ENCODE assay signal across 14 mouse cellular contexts in genomic region chrX:7993068-7993735, GRCm38 (mm10). TPM values are rescaled to one million over a fixed set of nuclear protein-coding genes. Genes with fewer than 3 reads are reported as not detected.
DNase-seq lines count a peak whose midpoint lies in the region; ATAC-seq and TF ChIP-seq lines count a peak whose summit lies in the region.
"Had no signal": no experiment of that assay in that cellular context is flagged by ENCODE, and none has a peak within 500 bp of the region (broad histone marks: within the 10 kb centered on the region; RNA-seq: fewer than 3 reads in every experiment).

No protein-coding gene starts in this region.

- WGBS in stomach, embryonic 15.5 days, result 58% methylated on average over 10 of the region's 10 CpGs
- WGBS in stomach, postnatal 0 days, result 67% methylated on average over 10 of the region's 10 CpGs

- H3K27ac ChIP-seq in stomach, embryonic 15.5 days, result no peak overlapping the region
- no peak overlapping the region for H3K27ac ChIP-seq in stomach, postnatal 0 days (replicated peaks)
- H3K27ac ChIP-seq: limb, embryonic 10.5 days had no signal

- no peaks in the 10 kb centered on the region for H3K36me3 ChIP-seq in stomach, embryonic 15.5 days
- no peaks in the 10 kb centered on the region for H3K36me3 ChIP-seq in stomach, postnatal 0 days (ENCODE audit: control insufficient read depth, insufficient read depth, low read length)
- H3K36me3 ChIP-seq: limb, embryonic 10.5 days had no signal

- no peaks in the 10 kb centered on the region for H3K4me1 ChIP-seq in stomach, embryonic 15.5 days
- no peaks in the 10 kb centered on the region for H3K4me1 ChIP-seq in stomach, postnatal 0 days (replicated peaks; ENCODE audit: control insufficient read depth, insufficient read depth)
- H3K4me1 ChIP-seq: limb, embryonic 10.5 days had no signal

- no peak overlapping the region for H3K4me3 ChIP-seq in stomach, embryonic 15.5 days (replicated peaks)
- no peak overlapping the region for H3K4me3 ChIP-seq in stomach, postnatal 0 days (ENCODE audit: low read depth, low read length)
- H3K4me3 ChIP-seq: limb, embryonic 10.5 days had no signal

- H3K9me3 ChIP-seq in stomach, embryonic 15.5 days, result no peaks in the 10 kb centered on the region
- H3K9me3 ChIP-seq in stomach, postnatal 0 days (ENCODE audit: control insufficient read depth, low read length), result no peaks in the 10 kb centered on the region
- H3K9me3 ChIP-seq: limb, embryonic 10.5 days had no signal

- no peak overlapping the region for H3K4me2 ChIP-seq in stomach, embryonic 15.5 days
- H3K4me2 ChIP-seq in stomach, postnatal 0 days (replicated peaks; ENCODE audit: low read depth), result no peak overlapping the region

- TF ChIP-seq EP300 in stomach, postnatal 0 days (optimal IDR thresholded peaks at IDR 0.05), result no peak

- peak; percentile 86 for ATAC-seq in stomach, embryonic 15.5 days (ENCODE audit: insufficient read depth, low FRiP score, low read depth)
- ATAC-seq in stomach, postnatal 0 days (ENCODE audit: low FRiP score, low TSS enrichment), result no peak
- peak; percentile 91 for ATAC-seq in erythroblast, adult 5-6 weeks (replicated peaks; ENCODE audit: low FRiP score, poor library complexity, severe bottlenecking)

- no peak for TF ChIP-seq CTCF in stomach, postnatal 0 days (IDR thresholded peaks at IDR 0.05; ENCODE audit: low read depth)

- no peaks in the 10 kb centered on the region for H3K27me3 ChIP-seq in stomach, embryonic 15.5 days (replicated peaks)
- H3K27me3 ChIP-seq in stomach, postnatal 0 days (ENCODE audit: control insufficient read depth, insufficient read depth, low read length), result no peaks in the 10 kb centered on the region

- DNase-seq in stomach, postnatal 0 days (ENCODE audit: low spot score), result no peak
- peak; percentile 11 to 50 for DNase-seq in kidney, postnatal 4 days
- DNase-seq in right cerebral cortex, postnatal 25 days, result no peak
- no peak for DNase-seq in layer of hippocampus, adult 8-10 months (ENCODE audit: low spot score in 2 of 2)
- DNase-seq in frontal cortex, postnatal 10 days (ENCODE audit: low spot score in 2 of 2), result no peak
- DNase-seq: adrenal gland, postnatal 10 days; cerebellum, adult 9-10 months; gastrocnemius, postnatal 36 days had no signal

- no peak overlapping the region for H3K9ac ChIP-seq in stomach, embryonic 15.5 days
- H3K9ac ChIP-seq in stomach, postnatal 0 days (ENCODE audit: low read length), result no peak overlapping the region

RNA-seq across cellular contexts. Expression of gene Gata1, which starts 15.3 kb away (rescaled TPM):
- 4.2 and 9.7 TPM in 2 replicates for polyA plus RNA-seq in stomach, embryonic 15.5 days (2015; fragmentation: Nextera tagmentation; extraction: Ambion mirVana)
- 0.07 and 0.28 TPM in 2 replicates for polyA plus RNA-seq in stomach, postnatal 0 days (2015; fragmentation: Nextera tagmentation; extraction: Ambion mirVana)
- total RNA-seq in erythroblast, adult 5-6 weeks (2015; ENCODE audit: low replicate concordance), result 45.1 and 78.6 TPM in 2 replicates
- 29.3 and 49.9 TPM in 2 replicates for total RNA-seq in erythroblast, adult 5-6 weeks (2017; ENCODE audit: low replicate concordance)
- total RNA-seq in layer of hippocampus, adult 8-10 months (2022), result not detected
- total RNA-seq: gastrocnemius, postnatal 36 days had no signal

RNA-seq across cellular contexts. Expression of gene Glod5, which starts 25.1 kb away (rescaled TPM):
- polyA plus RNA-seq in stomach, embryonic 15.5 days (2015; fragmentation: Nextera tagmentation; extraction: Ambion mirVana), result 1.2 and 1.3 TPM in 2 replicates
- polyA plus RNA-seq in stomach, postnatal 0 days (2015; fragmentation: Nextera tagmentation; extraction: Ambion mirVana), result 6.0 and 7.5 TPM in 2 replicates
- not detected in 2 replicates for total RNA-seq in erythroblast, adult 5-6 weeks (2015; ENCODE audit: low replicate concordance)
- not detected in 2 replicates for total RNA-seq in erythroblast, adult 5-6 weeks (2017; ENCODE audit: low replicate concordance)
- total RNA-seq in layer of hippocampus, adult 8-10 months (2022), result not detected
- total RNA-seq: gastrocnemius, postnatal 36 days; hematopoietic stem cell, adult 5-6 weeks; megakaryocyte, adult 5-6 weeks had no signal
- polyA plus RNA-seq: limb, embryonic 10.5 days; testis, adult 2 months had no signal

RNA-seq across cellular contexts. Expression of gene Hdac6, which starts 45.5 kb away (rescaled TPM):
- 19.9 and 22.4 TPM in 2 replicates for polyA plus RNA-seq in stomach, embryonic 15.5 days (2015; fragmentation: Nextera tagmentation; extraction: Ambion mirVana)
- 6.2 and 6.7 TPM in 2 replicates for polyA plus RNA-seq in stomach, postnatal 0 days (2015; fragmentation: Nextera tagmentation; extraction: Ambion mirVana)
- total RNA-seq in erythroblast, adult 5-6 weeks (2015; ENCODE audit: low replicate concordance), result 5.0 and 9.0 TPM in 2 replicates
- 2.4 and 6.8 TPM in 2 replicates for total RNA-seq in erythroblast, adult 5-6 weeks (2017; ENCODE audit: low replicate concordance)
- total RNA-seq in layer of hippocampus, adult 8-10 months (2022), result 10 to 100 TPM; 45.6 to 50.1 (median 47.6) TPM

Comparison
In these comparisons a context has a peak if more than half of its experiments do, and no peak if none do; other contexts are left out.
1. DNase-seq: peak in kidney, postnatal 4 days (2 of 2); none in stomach, postnatal 0 days (single experiment), right cerebral cortex, postnatal 25 days (single experiment), layer of hippocampus, adult 8-10 months (0 of 2) and frontal cortex, postnatal 10 days (0 of 2).
2. RNA of gene Gata1, which starts 15.3 kb away (total RNA-seq): 29.3 to 78.6 TPM in erythroblast, adult 5-6 weeks; not detected in layer of hippocampus, adult 8-10 months; every median in the first group is over 10 times any median in the second.
3. RNA of gene Hdac6, which starts 45.5 kb away (total RNA-seq): 45.6 to 50.1 TPM in layer of hippocampus, adult 8-10 months; 2.4 to 9.0 TPM in erythroblast, adult 5-6 weeks; every median in the first group is over 4 times any median in the second.